Mouse (Mus musculus) stomach, embryonic 14.5 days (tissue): ENCODE measurements around the gene Efcc1. TPM values are rescaled to one million over a fixed set of nuclear protein-coding genes. Genes with fewer than 3 reads are reported as not detected.

Experiments used
- ATAC-seq: fragments of 200-750 bp; cut with Nextera tagmentation; 2 replicates; pipeline ENCODE4 v1.8.0; 2017; ENCODE audit warnings: low read depth, moderate TSS enrichment; ENCODE audit not compliant: insufficient number of reproducible peaks, insufficient read depth, low FRiP score
- H3K27ac ChIP-seq: fragments of 300-500 bp; sonication (generic); 2 replicates; pipeline ENCODE4 v1.5.1; 2014; ENCODE audit warnings: mild to moderate bottlenecking, low read length, moderate library complexity, mixed read lengths
- H3K27me3 ChIP-seq: fragments of 300-500 bp; sonication (generic); 2 replicates; pipeline ENCODE4 v1.6.1; 2014; ENCODE audit warnings: low read length, control low read depth, mixed read lengths; ENCODE audit not compliant: control insufficient read depth, insufficient read depth
- H3K36me3 ChIP-seq: fragments of 300-500 bp; sonication (generic); 2 replicates; pipeline ENCODE4 v1.6.1; 2014; ENCODE audit warnings: mild to moderate bottlenecking, control low read depth, low read length, moderate library complexity, mixed read lengths; ENCODE audit not compliant: control insufficient read depth, insufficient read depth
- H3K4me1 ChIP-seq: fragments of 300-500 bp; sonication (generic); 2 replicates; pipeline ENCODE4 v1.6.1; 2014; ENCODE audit warnings: low read length, control low read depth, mixed read lengths; ENCODE audit not compliant: control insufficient read depth, insufficient read depth
- H3K4me2 ChIP-seq: fragments of 300-500 bp; sonication (generic); replicated peaks from 2 replicates; pipeline ENCODE4 v1.6.1; 2014; ENCODE audit warnings: low read depth, low read length, control low read depth
- H3K4me3 ChIP-seq: fragments of 300-500 bp; sonication (generic); 2 replicates; pipeline ENCODE4 v1.5.1; 2014; ENCODE audit warnings: low read depth, low read length, control low read depth
- H3K9ac ChIP-seq: fragments of 300-500 bp; sonication (generic); replicated peaks from 2 replicates; pipeline ENCODE4 v1.6.1; 2014; ENCODE audit warnings: low read depth, mild to moderate bottlenecking, control low read depth, low read length, moderate library complexity, mixed read lengths
- H3K9me3 ChIP-seq: fragments of 300-500 bp; sonication (generic); 2 replicates; pipeline ENCODE4 v1.6.1; 2016; ENCODE audit warnings: low read depth, low read length, control low read depth; ENCODE audit not compliant: control insufficient read depth
- WGBS: fragments of 180-500 bp; shearing (Covaris S2); extraction: QIAGEN DNeasy Blood & Tissue Kit; methylation state at CpG from one replicate; pipeline ENCODE4 v1.1.7; 2014; 5-methylcytosine and 5-hydroxymethylcytosine counted together
- polyA plus RNA-seq: library from polyadenylated mRNA; unstranded; fragments of >200 nt; fragmentation: Nextera tagmentation; extraction: Ambion mirVana; gene quantifications from 2 replicates; pipeline ENCODE4 v1.2.1, GENCODE M21; 2014

The Efcc1 gene
- polyA plus RNA-seq, 1 experiment from 2014 or later = 2.2 TPM

DNA sequence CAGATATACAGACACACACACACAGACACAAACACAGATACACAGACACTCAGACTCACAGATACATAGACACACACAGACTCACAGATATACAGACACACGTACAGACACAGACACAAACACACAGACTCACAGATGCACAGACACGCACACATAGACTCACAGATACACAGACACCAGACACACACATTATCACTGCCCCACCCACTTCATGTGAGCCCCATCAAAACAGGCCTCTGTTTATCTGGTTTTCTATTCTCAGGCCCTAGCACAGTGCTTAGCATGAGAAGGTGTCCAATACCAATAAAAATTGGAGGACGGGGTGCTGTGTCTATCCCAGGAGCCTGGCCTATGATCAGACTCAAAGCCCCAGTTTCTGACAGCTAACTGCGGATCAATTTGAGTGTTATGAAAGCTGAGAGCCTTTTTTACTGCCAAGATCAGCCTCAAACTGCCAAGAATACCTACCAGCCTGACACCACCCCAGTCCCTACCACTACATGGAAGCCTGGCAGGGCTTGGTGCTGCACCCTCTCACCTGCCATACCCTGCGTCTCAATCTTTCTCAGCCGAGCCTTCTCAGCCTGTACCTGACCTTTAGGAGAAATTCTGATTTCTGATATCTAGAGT is 65.7 kb downstream of the Efcc1 start:
- ATAC-seq = no peak
- H3K27me3 ChIP-seq = no peaks in the 10 kb centered on the region
- H3K4me2 ChIP-seq = no peak overlapping the region
- no peak overlapping the region for H3K4me3 ChIP-seq
- H3K4me1 ChIP-seq = 0 out of 2 replicates have a peak, but pooled peaks cover 3% of the 10 kb centered on the region
- H3K27ac ChIP-seq = no peak overlapping the region
- H3K9me3 ChIP-seq = no peaks in the 10 kb centered on the region
- peaks cover 6% of the 10 kb centered on the region for H3K36me3 ChIP-seq
- WGBS = 88% methylated on average over 6 of the region's 6 CpGs
- H3K9ac ChIP-seq = no peak overlapping the region

- Histone ChIP-seq H3K4me1 (0 out of 2 replicates have a peak, but pooled peaks cover 3% of the 10 kb centered on the region), H3K9me3 (no peaks in the 10 kb centered on the region), H3K27me3 (no peaks in the 10 kb centered on the region), H3K4me3 (no peak overlapping the region), H3K4me2 (no peak overlapping the region), H3K36me3 (peaks cover under 1% of the 10 kb centered on the region), H3K9ac (no peak overlapping the region), H3K27ac (no peak overlapping the region)
- 40% methylated on average over 2 of the region's 2 CpGs for WGBS
- no peak for ATAC-seq
These were observed 66.7 kb downstream of the Efcc1 start for GRCm38 (mm10) chr6:87797321-87797720.

DNA sequence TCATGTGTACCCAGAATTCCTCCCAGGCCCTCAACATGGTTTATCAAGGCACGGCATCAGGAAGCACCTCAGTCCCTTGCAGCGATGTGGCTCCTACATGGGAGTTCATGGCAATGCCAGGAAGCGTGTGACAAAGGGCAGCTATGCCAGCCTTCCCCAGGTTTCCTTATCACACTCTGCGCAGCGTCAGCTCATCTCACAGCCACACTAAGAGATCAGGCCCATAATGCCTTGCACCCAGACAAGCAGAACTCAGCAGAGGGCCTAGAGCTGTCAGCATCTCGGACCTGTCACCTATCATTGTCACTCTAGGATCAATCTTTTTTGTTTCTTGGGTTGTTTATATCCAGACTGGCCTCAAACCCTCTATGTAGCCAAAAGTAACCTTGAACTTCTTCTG is 68.9 kb downstream of the Efcc1 start:
- no peaks in the 10 kb centered on the region for H3K36me3 ChIP-seq
- H3K9ac ChIP-seq = no peak overlapping the region
- H3K9me3 ChIP-seq = no peaks in the 10 kb centered on the region
- H3K4me3 ChIP-seq = no peak overlapping the region
- no peaks in the 10 kb centered on the region for H3K27me3 ChIP-seq
- WGBS = 88% methylated on average over 6 of the region's 6 CpGs
- 0 out of 2 replicates have a peak, but pooled peaks cover 3% of the 10 kb centered on the region for H3K4me1 ChIP-seq
- no peak for ATAC-seq
- H3K27ac ChIP-seq = no peak overlapping the region
- H3K4me2 ChIP-seq = no peak overlapping the region

- no peak for ATAC-seq
- no peak overlapping the region for H3K4me3 ChIP-seq
- WGBS = 85% methylated on average over 7 of the region's 7 CpGs
- no peaks in the 10 kb centered on the region for H3K36me3 ChIP-seq
- H3K4me2 ChIP-seq = no peak overlapping the region
- 0 out of 2 replicates have a peak, but pooled peaks cover 2% of the 10 kb centered on the region for H3K4me1 ChIP-seq
- no peak overlapping the region for H3K9ac ChIP-seq
- no peak overlapping the region for H3K27ac ChIP-seq
- H3K27me3 ChIP-seq = no peaks in the 10 kb centered on the region
- no peaks in the 10 kb centered on the region for H3K9me3 ChIP-seq
These were observed 71.8 kb downstream of the Efcc1 start for GRCm38 (mm10) chr6:87802462-87802861.

GRCm38 (mm10) chr6:87804036-87804435 is 73.4 kb downstream of the Efcc1 start:
- 92% methylated on average over 1 of the region's 1 CpGs for WGBS
- no peak overlapping the region for H3K27ac ChIP-seq
- H3K9ac ChIP-seq = no peak overlapping the region
- ATAC-seq = no peak
- H3K9me3 ChIP-seq = no peaks in the 10 kb centered on the region
- H3K4me1 ChIP-seq = no peaks in the 10 kb centered on the region
- no peak overlapping the region for H3K4me2 ChIP-seq
- H3K27me3 ChIP-seq = no peaks in the 10 kb centered on the region
- H3K4me3 ChIP-seq = no peak overlapping the region
- no peaks in the 10 kb centered on the region for H3K36me3 ChIP-seq

- ATAC-seq = no peak
- Histone ChIP-seq H3K27ac (no peak overlapping the region), H3K4me3 (no peak overlapping the region), H3K4me1 (no peaks in the 10 kb centered on the region), H3K9ac (no peak overlapping the region), H3K9me3 (no peaks in the 10 kb centered on the region), H3K27me3 (no peaks in the 10 kb centered on the region), H3K36me3 (no peaks in the 10 kb centered on the region), H3K4me2 (no peak overlapping the region)
- 70% methylated on average over 7 of the region's 7 CpGs for WGBS
These were observed 74.2 kb downstream of the Efcc1 start for GRCm38 (mm10) chr6:87804886-87805285.

- no peak for ATAC-seq
- 89% methylated on average over 7 of the region's 7 CpGs for WGBS
- Histone ChIP-seq H3K27ac (no peak overlapping the region), H3K4me3 (no peak overlapping the region), H3K9me3 (no peaks in the 10 kb centered on the region), H3K27me3 (no peaks in the 10 kb centered on the region), H3K9ac (no peak overlapping the region), H3K4me2 (no peak overlapping the region), H3K36me3 (no peaks in the 10 kb centered on the region), H3K4me1 (no peaks in the 10 kb centered on the region)
These were observed 74.8 kb downstream of the Efcc1 start for GRCm38 (mm10) chr6:87805448-87805847.
